Mouse (Mus musculus): Measurements from ENCODE around the gene Pop7. TPM values are rescaled to one million over a fixed set of nuclear protein-coding genes. Genes with fewer than 3 reads are reported as not detected.

Gene Pop7
- total and polyA plus RNA-seq, 3 experiments = 61.1 to 79.8 TPM; not detected in 1

DNA sequence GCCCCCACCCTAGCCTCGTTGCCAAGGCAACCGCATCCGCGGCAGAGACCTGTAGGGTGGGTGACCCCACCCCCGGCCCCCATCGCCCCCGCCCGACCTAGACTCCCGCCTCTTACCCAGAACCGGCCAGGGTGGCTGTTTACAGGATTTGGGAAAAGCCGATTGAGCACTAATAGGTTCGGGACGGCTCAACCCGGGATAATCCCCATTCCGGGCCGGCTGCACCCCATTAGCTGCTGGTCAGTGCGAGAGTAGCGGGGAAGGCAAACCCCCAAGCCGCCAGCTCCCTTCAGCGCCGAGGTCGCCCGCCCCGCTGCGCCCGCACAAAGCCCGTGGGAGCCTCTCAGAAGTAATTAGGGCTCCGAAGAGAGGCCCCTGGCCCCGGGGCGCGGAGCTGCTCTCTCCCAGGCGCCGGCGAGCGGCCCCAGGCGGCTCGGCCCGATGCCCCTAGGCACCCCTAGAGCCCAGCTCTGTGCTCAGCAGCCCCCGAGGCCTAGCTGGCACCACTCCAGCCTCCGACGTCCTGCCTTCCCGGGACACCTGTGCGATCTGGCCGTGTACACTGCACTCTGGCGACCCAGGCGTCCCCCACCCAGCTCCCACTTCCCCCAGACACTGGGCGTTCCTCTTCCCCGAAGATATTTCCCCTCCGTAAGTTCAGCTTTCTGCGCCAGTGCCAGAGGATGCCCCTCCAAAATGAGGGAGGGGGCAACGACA is 29.3 kb upstream of the Pop7 start:
- H3K27me3 ChIP-seq (ENCODE audit: control insufficient read depth in 1 of 2, insufficient read depth in 2 of 2, low read length in 2 of 2) = no peaks in the 10 kb centered on the region
- peaks cover 4 to 5% of the 10 kb centered on the region in 2 experiments; a peak in 1 of 4 replicates for H3K4me1 ChIP-seq (ENCODE audit: control insufficient read depth in 1 of 2, insufficient read depth in 2 of 2, low read length in 2 of 2)
- TF ChIP-seq TAL1 (IDR thresholded peaks at IDR 0.05; ENCODE audit: low read length) (no peak), EP300 (IDR thresholded peaks at IDR 0.05; ENCODE audit: low read depth in 1 of 2, low read length in 2 of 2) (0 out of 4 replicates have a peak, but pooled peaks of 1 of the 2 experiments have one; percentile 10), SIN3A (IDR thresholded peaks at IDR 0.05; ENCODE audit: low read length) (peak; percentile 65; the same call in 1 of the 2 replicates), TCF12 (IDR thresholded peaks at IDR 0.05; ENCODE audit: low read depth, low read length) (0 out of 2 replicates have a peak, but pooled peaks have one; percentile 30)
- H3K27ac ChIP-seq (ENCODE audit: control insufficient read depth, low read depth, low read length) = peak overlapping the region; percentile 89
- H3K9ac ChIP-seq (ENCODE audit: control insufficient read depth, low read depth, low read length, poor library complexity, severe bottlenecking) = peak overlapping the region; percentile 98
- H3K36me3 ChIP-seq (ENCODE audit: control insufficient read depth in 1 of 2, insufficient read depth in 2 of 2, low read length in 2 of 2) = peaks cover 2 to 6% of the 10 kb centered on the region in 2 experiments
- H3K9me3 ChIP-seq (replicated peaks; ENCODE audit: insufficient read depth, low read length) = no peaks in the 10 kb centered on the region
- peaks cover 28% of the 10 kb centered on the region for H3K79me2 ChIP-seq (ENCODE audit: control insufficient read depth, insufficient read depth, low read length, poor library complexity)
- peak; percentile 58 for DNase-seq (ENCODE audit: low read depth, low spot score)
- peak overlapping the region; percentile 78 to 99 for H3K4me3 ChIP-seq (ENCODE audit: control insufficient read depth in 1 of 2, insufficient read depth in 1 of 2, low read depth in 2 of 2, low read length in 2 of 2)

- no peaks in the 10 kb centered on the region for H3K27me3 ChIP-seq (ENCODE audit: control insufficient read depth in 1 of 2, insufficient read depth in 2 of 2, low read length in 2 of 2)
- H3K4me1 ChIP-seq (ENCODE audit: control insufficient read depth in 1 of 2, insufficient read depth in 2 of 2, low read length in 2 of 2) = peaks cover 4 to 5% of the 10 kb centered on the region in 2 experiments; a peak in 1 of 4 replicates
- peak overlapping the region; percentile 1 to 99; a peak in 3 of 4 replicates for H3K4me3 ChIP-seq (ENCODE audit: control insufficient read depth in 1 of 2, insufficient read depth in 1 of 2, low read depth in 2 of 2, low read length in 2 of 2)
- H3K79me2 ChIP-seq (ENCODE audit: control insufficient read depth, insufficient read depth, low read length, poor library complexity) = peaks cover 28% of the 10 kb centered on the region
- no peak overlapping the region for H3K9ac ChIP-seq (ENCODE audit: control insufficient read depth, low read depth, low read length, poor library complexity, severe bottlenecking)
- no peak overlapping the region for H3K27ac ChIP-seq (ENCODE audit: control insufficient read depth, low read depth, low read length)
- TF ChIP-seq MAZ (IDR thresholded peaks at IDR 0.05; ENCODE audit: low read depth, low read length) = peak; percentile 25; the same call in 1 of the 2 replicates
- TF ChIP-seq USF2 (IDR thresholded peaks at IDR 0.05; ENCODE audit: borderline replicate concordance in 1 of 2, insufficient read depth in 1 of 2, low read depth in 1 of 2, low read length in 2 of 2) = no peak
- H3K36me3 ChIP-seq (ENCODE audit: control insufficient read depth in 1 of 2, insufficient read depth in 2 of 2, low read length in 2 of 2) = peaks cover 2 to 6% of the 10 kb centered on the region in 2 experiments
- peak; percentile 44 for DNase-seq (ENCODE audit: low read depth, low spot score)
- no peaks in the 10 kb centered on the region for H3K9me3 ChIP-seq (replicated peaks; ENCODE audit: insufficient read depth, low read length)
These were observed 28.5 kb upstream of the Pop7 start for GRCm38 (mm10) chr5:137530588-137531413.

DNA sequence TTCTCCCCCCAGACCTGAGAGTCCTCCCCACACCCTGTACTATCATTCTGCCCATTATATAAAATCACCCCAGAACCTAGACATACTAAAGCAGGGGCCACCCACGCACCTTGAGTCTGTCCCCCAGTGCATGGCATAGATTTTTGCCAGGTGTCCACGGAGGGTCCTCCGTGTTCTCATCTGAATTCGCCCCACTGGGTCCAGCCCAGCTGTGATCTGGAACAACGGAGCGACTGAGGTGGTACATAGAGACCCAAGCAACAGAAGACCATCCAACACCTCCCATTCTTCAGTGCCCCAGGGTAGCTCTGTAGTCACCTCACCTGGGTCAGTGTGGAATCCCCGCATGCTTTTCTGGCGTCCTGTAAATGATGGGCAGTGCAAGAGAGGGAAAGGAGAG is 27.8 kb upstream of the Pop7 start:
- Histone ChIP-seq H3K9ac (ENCODE audit: control insufficient read depth, low read depth, low read length, poor library complexity, severe bottlenecking) (no peak overlapping the region), H3K27me3 (ENCODE audit: control insufficient read depth in 1 of 2, insufficient read depth in 2 of 2, low read length in 2 of 2) (no peaks in the 10 kb centered on the region), H3K4me3 (ENCODE audit: control insufficient read depth in 1 of 2, insufficient read depth in 1 of 2, low read depth in 2 of 2, low read length in 2 of 2) (no peak overlapping the region), H3K79me2 (ENCODE audit: control insufficient read depth, insufficient read depth, low read length, poor library complexity) (peaks cover 28% of the 10 kb centered on the region), H3K9me3 (replicated peaks; ENCODE audit: insufficient read depth, low read length) (no peaks in the 10 kb centered on the region), H3K36me3 (ENCODE audit: control insufficient read depth in 1 of 2, insufficient read depth in 2 of 2, low read length in 2 of 2) (peaks cover 2 to 6% of the 10 kb centered on the region in 2 experiments), H3K4me1 (ENCODE audit: control insufficient read depth in 1 of 2, insufficient read depth in 2 of 2, low read length in 2 of 2) (peaks cover 4 to 5% of the 10 kb centered on the region in 2 experiments; a peak in 1 of 4 replicates), H3K27ac (ENCODE audit: control insufficient read depth, low read depth, low read length) (no peak overlapping the region)
- DNase-seq (ENCODE audit: low read depth, low spot score) = no peak
- TF ChIP-seq POLR2AphosphoS2 (IDR thresholded peaks at IDR 0.05; ENCODE audit: low read length) = no peak
- TF ChIP-seq GABPA (IDR thresholded peaks at IDR 0.05; ENCODE audit: low read depth, low read length) = no peak
- no peak for TF ChIP-seq USF1 (IDR thresholded peaks at IDR 0.05; ENCODE audit: low read depth, low read length)
- TF ChIP-seq GATA1 (IDR thresholded peaks at IDR 0.05; ENCODE audit: low read depth, low read length) = no peak
- TF ChIP-seq RCOR1 (IDR thresholded peaks at IDR 0.05; ENCODE audit: low read depth, low read length) = no peak
- no peak for TF ChIP-seq HCFC1 (IDR thresholded peaks at IDR 0.05; ENCODE audit: low read depth, low read length)
- no peak for TF ChIP-seq POLR2A (IDR thresholded peaks at IDR 0.05; ENCODE audit: control insufficient read depth in 1 of 2, insufficient read depth in 1 of 2, low read depth in 1 of 2, low read length in 2 of 2, poor library complexity in 1 of 2)
- no peak for TF ChIP-seq MAX (IDR thresholded peaks at IDR 0.05; ENCODE audit: low read length)
- no peak for TF ChIP-seq SIN3A (IDR thresholded peaks at IDR 0.05; ENCODE audit: low read length)
- no peak for TF ChIP-seq JUND (IDR thresholded peaks at IDR 0.05; ENCODE audit: low read depth, low read length)
- no peak for TF ChIP-seq POLR2AphosphoS5 (IDR thresholded peaks at IDR 0.05; ENCODE audit: borderline replicate concordance, low read depth, low read length)
- no peak for TF ChIP-seq NRF1 (IDR thresholded peaks at IDR 0.05; ENCODE audit: insufficient read depth, low read depth, low read length, poor library complexity, severe bottlenecking)
